Mouse (Mus musculus): ENCODE data around the gene Rsf1.

Gene Rsf1

DNA sequence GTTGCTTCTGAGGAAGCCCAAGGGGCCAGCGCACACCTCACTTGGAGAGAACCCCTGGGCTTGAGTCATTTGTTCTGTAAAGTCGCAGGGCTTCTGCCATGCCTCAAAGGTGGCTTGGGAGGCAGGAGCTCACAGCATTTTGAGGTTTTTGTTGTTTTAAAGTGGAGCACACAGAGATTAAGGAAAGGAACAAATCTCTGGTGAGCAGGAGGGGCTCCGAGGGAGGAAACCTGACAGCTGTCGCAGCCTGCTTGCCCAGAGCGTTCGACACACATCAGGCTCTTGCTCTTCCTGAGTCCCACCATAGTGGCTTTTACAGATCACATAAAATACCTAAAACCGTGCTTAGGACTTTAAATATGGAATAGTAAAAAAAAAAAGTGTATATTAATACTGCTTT, 147.1 kb downstream of the Rsf1 start:
- no peak for DNase-seq

DNA sequence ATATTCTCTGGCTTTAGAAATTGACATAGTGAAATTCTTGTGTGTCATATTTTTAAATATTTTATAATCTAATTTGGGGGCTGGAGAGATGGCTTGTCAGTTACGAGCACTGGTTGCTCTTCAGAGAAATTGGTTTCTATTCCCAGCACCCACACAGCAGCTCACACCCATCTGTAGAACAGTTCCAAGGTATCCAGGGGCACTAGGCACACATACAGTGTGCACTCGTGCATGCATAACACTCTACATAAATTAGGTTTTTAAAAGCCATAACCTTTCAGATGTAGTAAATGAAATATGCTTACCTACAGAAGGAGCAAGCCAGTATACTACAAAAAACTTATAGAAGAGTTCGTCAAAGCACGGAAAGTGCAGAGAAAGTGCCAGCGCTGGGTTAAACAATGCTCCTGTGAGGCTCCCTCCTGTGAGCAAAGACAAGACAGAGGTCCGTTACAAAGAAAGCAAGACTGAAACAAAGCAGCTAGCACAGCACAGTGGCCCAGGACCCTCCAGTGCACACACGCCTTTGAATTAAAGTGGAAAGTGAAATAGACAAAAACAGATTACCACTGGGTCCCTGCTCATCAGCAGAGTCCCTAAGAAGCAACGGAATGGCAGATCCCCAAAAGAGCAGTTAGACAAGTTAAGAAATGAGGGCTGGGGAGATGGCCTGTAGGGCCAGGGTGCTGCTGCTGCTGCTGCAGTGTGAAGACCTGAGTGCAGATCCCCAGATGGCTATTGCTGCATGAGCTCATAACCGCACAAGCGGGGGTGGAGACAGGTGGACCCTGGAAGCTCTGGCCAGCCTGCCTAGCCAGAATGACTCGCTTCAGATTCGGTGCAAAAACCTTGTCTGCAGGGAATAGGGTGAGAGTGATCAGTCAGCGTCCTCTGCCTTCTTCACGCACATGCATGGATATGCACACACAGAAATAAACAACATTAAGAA, 149.3 kb downstream of the Rsf1 start:
- DNase-seq: no peak

DNA sequence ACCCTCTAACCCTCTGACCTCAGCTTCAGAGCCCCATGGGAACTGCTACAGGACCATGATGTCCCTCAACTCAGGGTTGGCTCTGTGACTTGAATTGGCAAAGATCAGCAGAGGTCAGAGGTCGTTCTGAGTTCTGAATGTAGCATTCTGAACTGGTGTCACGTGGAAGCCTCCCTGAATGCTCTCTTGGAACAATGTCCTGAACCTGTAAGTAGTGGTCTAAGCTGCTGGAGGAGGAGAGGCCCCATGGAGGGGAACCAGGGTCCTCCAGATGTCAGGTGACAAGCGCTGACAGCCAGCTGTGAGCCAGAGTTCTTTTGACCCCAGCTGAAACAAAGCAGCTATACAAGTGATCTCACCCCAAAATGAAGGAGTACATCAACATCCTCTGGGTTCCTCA, 150.7 kb downstream of the Rsf1 start:
- no peak for DNase-seq

DNA sequence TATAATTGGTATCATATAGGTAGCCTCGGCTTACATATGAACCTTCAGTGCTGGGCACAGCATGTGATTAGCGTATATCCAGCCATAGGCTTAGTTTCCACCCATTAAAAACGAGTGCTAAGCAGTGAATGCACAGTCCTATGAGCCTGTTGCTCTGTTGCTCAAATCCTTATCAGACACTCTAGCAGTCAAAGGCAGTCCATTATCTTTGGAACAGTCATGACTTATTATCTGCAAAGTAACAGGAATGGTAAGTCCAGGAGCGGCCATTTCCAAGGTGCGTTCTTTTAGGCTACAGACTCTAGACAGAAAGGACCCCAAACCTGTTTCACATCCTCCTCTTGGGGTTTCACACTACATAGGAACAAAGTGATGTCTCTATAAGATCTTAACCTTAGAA, 153.9 kb downstream of the Rsf1 start:
- no peak for DNase-seq

DNA sequence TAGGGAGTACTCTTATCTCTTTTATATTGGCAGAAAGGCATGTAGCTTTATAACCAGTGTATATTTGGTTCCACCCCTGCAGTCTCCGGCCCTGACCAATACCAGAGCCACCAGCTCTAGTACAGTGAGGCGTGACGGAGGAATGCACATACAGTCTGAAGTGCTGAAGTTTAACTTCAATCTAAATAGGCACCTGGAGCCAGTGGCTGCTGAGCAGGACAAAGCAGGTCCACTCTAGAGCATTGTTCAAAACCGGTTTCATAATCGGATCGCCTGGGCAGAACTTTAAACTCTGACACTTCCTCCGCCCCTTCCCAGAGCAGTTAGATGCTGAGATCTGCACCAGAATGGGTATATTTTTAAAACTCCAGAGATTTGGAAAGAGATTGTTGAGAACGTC, 155.3 kb downstream of the Rsf1 start:
- no peak for DNase-seq

DNA sequence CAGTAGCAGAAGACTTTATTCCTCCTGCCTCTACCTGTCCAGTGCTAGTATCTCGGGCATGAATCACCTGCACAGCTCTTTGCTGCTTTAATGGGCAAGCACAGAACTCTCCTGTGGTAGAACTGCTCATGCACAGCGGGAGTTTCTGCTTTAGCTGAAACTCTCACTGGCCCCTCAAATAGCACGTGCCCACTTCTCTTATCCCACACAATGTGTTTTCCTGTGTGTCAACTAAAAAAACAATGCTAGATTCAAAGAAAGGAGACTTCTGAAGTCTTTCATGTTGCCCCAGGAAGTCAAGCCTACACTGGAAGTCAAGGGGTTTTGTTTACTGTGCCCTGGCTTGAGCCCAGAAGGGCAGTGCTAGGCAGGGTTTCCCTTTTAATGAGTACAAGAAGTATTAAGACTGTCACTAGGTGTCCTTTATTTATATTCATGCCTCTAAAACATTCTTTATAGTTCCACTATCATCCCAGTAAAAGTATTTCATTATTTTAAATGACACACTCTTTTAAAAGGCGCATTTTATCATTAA, 156.3 kb downstream of the Rsf1 start:
- peak; percentile 65 for DNase-seq

DNA sequence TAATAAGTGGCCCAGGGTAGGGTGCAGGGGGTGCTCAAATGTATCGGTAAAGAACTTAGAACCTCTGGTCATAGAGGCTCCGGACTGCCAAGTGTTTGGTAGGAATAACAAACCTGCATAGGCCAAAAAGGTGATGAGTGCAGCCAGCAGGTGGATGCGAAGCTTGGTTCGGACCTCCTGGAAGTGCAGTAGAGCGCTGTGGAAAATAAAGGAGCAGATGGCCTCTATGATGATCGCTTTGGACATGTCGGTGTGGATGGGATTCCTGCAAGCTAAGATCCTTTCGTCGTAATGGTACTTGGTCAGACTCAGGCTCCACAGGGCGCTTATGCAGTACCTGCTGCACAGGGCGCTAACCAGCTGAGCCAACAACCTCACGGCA, 157.6 kb downstream of the Rsf1 start:
- no peak for DNase-seq

DNA sequence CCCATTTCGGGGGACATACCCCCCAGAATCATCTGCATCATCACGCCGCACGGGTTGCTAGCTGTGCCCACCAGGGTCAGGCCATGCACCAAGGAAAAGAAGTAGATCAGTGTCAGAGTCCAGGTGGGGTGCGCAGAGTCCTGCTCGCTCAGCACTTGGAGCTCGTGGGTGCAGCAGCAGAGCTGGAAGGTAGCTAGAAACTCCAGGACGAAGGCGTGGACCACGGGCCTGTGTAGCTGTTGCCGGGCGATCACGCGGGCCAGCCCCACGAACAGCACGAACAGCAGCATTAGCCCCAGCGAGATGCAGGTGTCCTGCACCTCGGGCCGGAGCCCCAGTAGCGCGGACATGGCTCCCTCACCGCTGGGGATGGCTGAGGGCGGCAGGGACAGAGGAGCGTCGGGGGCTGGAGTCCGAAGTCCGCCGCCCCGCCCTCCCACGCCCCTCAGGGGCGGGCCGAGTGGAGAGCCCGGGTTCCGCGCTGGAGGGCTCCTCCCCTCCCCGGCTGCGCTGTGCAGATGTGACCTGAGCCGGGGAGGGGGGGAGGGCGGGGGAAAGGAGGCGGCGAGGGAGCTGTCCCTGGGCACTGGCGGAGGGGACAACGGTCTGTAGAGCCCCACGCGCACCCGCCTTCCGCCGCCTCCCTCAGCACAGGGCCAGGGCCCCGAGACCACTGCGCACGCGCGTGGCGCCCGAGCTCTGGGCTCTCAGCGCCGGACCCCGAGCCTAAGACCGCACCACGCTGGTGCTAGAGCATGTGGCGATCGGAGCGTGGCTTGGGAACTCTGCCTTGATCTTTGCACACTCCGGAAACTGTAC, 158.2 kb downstream of the Rsf1 start, which contains the start of gene Aqp11:
Gene Aqp11, minus strand, starts transcription at position 652 of the 819 bp plus-strand sequence.
- peak; percentile 95 for DNase-seq

DNA sequence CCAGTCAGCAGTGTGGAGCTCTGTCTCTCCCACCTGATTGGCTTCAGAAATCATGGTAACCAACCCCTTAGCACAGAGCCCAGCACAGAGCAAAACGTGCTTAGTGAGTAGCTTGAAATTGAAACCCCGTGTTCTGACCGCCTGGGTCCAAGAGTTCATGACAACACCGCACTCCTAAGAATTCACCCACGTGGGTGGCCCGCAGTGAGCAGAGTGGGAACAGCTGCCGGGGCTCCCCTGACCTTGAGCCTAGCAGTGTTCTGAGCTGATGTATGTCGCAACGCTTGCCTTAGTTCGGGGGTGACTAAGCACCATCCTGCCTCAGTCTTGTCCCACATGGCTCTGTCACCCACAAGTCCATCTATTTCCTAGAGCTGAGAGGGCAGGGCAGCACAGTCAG, 161.3 kb downstream of the Rsf1 start:
- peak; percentile 60 for DNase-seq

DNA sequence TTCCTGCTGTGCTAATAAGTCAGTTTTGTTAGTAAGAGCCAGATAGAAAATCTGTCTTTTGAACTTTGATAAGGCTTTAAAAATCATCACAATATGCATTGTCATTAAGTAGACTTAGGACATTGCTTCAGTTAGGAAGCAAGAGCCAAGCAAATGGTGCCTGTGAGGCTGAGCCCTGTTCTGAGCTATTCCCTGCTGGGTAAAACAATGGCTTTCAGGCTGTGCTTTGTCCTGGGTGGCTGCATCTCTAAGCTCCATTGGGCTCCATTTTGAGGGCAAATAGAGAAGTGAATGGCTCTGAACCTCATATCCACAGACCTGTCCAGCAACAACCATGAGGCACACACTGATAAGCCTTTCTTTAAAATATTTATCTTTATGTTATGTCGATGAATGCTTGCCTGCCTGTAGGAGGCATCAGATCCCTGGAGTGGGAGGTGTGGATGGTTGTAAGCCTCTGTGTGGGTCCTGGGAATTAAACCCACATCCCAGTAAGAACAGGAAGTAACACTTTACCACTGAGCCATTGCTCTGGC, 162.1 kb downstream of the Rsf1 start:
- DNase-seq: no peak

All from lung, postnatal 36 days (tissue).